Mouse (Mus musculus): ENCODE measurements at regions not wholly inside any gene's neighbourhood (a gene's known extent, or its start where the extent isn't known, plus 50 kb on each side); places are given as distances from the start of the nearest gene placed in this dataset.

GRCm38 (mm10) chr8:8403410-8403809 is 257.6 kb downstream of the Efnb2 start:
- no peak for DNase-seq (ENCODE audit: low read depth in 2 of 2, low spot score in 2 of 2)

GRCm38 (mm10) chr8:8392303-8392702 is 268.7 kb downstream of the Efnb2 start:
- no peak for DNase-seq (ENCODE audit: low read depth in 2 of 2, low spot score in 2 of 2)

GRCm38 (mm10) chr8:8391321-8391720 is 269.7 kb downstream of the Efnb2 start:
- DNase-seq (ENCODE audit: low read depth in 2 of 2, low spot score in 2 of 2) = no peak

GRCm38 (mm10) chr8:8378248-8378647 is 282.8 kb downstream of the Efnb2 start:
- DNase-seq (ENCODE audit: low read depth in 2 of 2, low spot score in 2 of 2) = no peak

GRCm38 (mm10) chr8:8376791-8377190 is 284.3 kb downstream of the Efnb2 start:
- DNase-seq (ENCODE audit: low read depth in 2 of 2, low spot score in 2 of 2) = no peak

GRCm38 (mm10) chr8:8376379-8376778 is 284.7 kb downstream of the Efnb2 start:
- no peak for DNase-seq (ENCODE audit: low read depth in 2 of 2, low spot score in 2 of 2)

GRCm38 (mm10) chr8:8367282-8367871 is 293.7 kb downstream of the Efnb2 start:
- no peak for DNase-seq (ENCODE audit: low read depth in 2 of 2, low spot score in 2 of 2)

- DNase-seq (ENCODE audit: low read depth in 2 of 2, low spot score in 2 of 2) = no peak
These were observed 299.0 kb downstream of the Efnb2 start for GRCm38 (mm10) chr8:8361941-8362537.

GRCm38 (mm10) chr8:8360586-8360985 is 300.5 kb downstream of the Efnb2 start:
- DNase-seq (ENCODE audit: low read depth in 2 of 2, low spot score in 2 of 2) = no peak

GRCm38 (mm10) chr8:8354977-8355376 is 306.1 kb downstream of the Efnb2 start:
- no peak for DNase-seq (ENCODE audit: low read depth in 2 of 2, low spot score in 2 of 2)

GRCm38 (mm10) chr8:8344661-8345060 is 316.4 kb downstream of the Efnb2 start:
- DNase-seq (ENCODE audit: low read depth in 2 of 2, low spot score in 2 of 2) = no peak

GRCm38 (mm10) chr8:8335256-8335972 is 325.6 kb downstream of the Efnb2 start:
- DNase-seq (ENCODE audit: low read depth in 2 of 2, low spot score in 2 of 2) = peak in 1 of 2 experiments; percentile 1

- peak; percentile 2 to 12 for DNase-seq (ENCODE audit: low read depth in 2 of 2, low spot score in 2 of 2)
These were observed 326.5 kb downstream of the Efnb2 start for GRCm38 (mm10) chr8:8334515-8334914.

- DNase-seq (ENCODE audit: low read depth in 2 of 2, low spot score in 2 of 2) = no peak
These were observed 329.8 kb downstream of the Efnb2 start for GRCm38 (mm10) chr8:8331249-8331648.

- DNase-seq (ENCODE audit: low read depth in 2 of 2, low spot score in 2 of 2) = no peak
These were observed 332.9 kb downstream of the Efnb2 start for GRCm38 (mm10) chr8:8328010-8328666.

- DNase-seq (ENCODE audit: low read depth in 2 of 2, low spot score in 2 of 2) = no peak
These were observed 334.8 kb downstream of the Efnb2 start for GRCm38 (mm10) chr8:8326066-8326834.

- no peak for DNase-seq (ENCODE audit: low read depth in 2 of 2, low spot score in 2 of 2)
These were observed 335.6 kb downstream of the Efnb2 start for GRCm38 (mm10) chr8:8325420-8325819.

GRCm38 (mm10) chr8:8324520-8324919 is 336.5 kb downstream of the Efnb2 start:
- DNase-seq (ENCODE audit: low read depth in 2 of 2, low spot score in 2 of 2) = no peak

GRCm38 (mm10) chr8:8308253-8308652 is 352.8 kb downstream of the Efnb2 start:
- DNase-seq (ENCODE audit: low read depth in 2 of 2, low spot score in 2 of 2) = no peak

GRCm38 (mm10) chr8:8307487-8307886 is 353.6 kb downstream of the Efnb2 start:
- DNase-seq (ENCODE audit: low read depth in 2 of 2, low spot score in 2 of 2) = no peak

All from CD8-positive naive resting alpha-beta T cell, adult 2 months (primary cell).